Mouse (Mus musculus): ENCODE results near the gene Plekha8.

DNA sequence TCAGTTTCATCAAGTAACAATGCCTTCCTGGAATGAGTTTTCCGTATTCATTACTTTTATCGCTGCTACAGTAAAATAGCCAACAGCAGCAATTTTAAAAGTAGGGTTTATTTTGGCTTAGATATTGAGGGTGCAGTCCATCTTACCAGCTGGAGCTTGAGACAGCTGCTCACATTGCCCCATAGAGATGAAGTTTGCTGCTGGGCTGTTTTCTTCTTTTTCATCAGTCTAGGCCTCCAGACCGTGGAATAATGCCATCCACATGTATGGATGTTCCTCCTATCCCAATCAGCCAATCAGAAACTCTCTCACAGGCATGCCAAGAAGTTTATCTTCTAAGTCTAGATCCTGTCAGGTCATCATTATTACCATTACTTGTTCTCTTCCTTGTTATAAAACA lies 45.0 kb downstream of the Plekha8 start:
- TF ChIP-seq CTCF (conservative IDR thresholded peaks at IDR 0.05; ENCODE audit: insufficient read depth, insufficient read length, low read depth, low read length) (no peak), POLR2A (IDR thresholded peaks at IDR 0.05; ENCODE audit: low read depth, low read length) (no peak)
